Mouse (Mus musculus) lung, postnatal 0 days (tissue): Measurements from ENCODE around the gene AU018091.

Experiments
- CTCF ChIP-seq: IDR thresholded peaks from 2 replicates; pipeline ENCODE4 v1.5.1; 2016; ENCODE audit warnings: antibody characterized with exemption, mild to moderate bottlenecking
- EP300 ChIP-seq: IDR thresholded peaks from 2 replicates; pipeline ENCODE4 v1.6.1; 2016; ENCODE audit warnings: antibody characterized with exemption, mild to moderate bottlenecking, control low read depth

GRCm38 (mm10) chr7:3134654-3135053 lies 34.3 kb downstream of the AU018091 start:
- TF ChIP-seq CTCF (no peak), EP300 (no peak)
